In the genomic region with DNA sequence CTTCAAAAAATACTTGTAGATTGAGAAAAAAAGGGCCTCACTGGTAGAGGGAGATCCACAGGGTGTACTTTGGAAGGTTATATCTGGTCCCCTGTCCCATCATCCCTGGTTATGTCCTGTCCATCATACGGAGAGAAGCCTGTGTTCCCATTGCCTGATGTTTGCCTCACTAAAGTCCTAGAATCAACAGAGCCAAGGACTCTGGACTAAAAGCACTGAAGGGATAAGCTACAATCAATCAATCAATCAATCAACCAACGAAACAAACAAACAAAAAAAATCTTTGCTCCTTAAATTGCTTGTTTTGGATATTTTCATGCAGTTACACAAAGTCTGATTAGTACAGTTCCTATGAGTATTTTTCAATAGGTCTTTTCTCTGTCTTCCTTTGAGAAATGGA, we compare ENCODE assay signal across 32 mouse cellular contexts.
"Had no signal": no experiment of that assay in that cellular context is flagged by ENCODE, and none has a peak within 500 bp of the region (broad histone marks: within the 10 kb centered on the region; RNA-seq: fewer than 3 reads in every experiment).

No protein-coding gene starts in this region.

- H3K27ac ChIP-seq: left cerebral cortex, adult 2 months; limb, embryonic 10.5 days; limb, embryonic 12.5 days; limb, embryonic 13.5 days; limb, embryonic 15.5 days; liver, embryonic 13.5 days; liver, embryonic 14.5 days; liver, embryonic 15.5 days; lung, embryonic 15.5 days; macrophage; midbrain, embryonic 10.5 days; midbrain, embryonic 12.5 days; midbrain, embryonic 13.5 days; midbrain, embryonic 15.5 days; neural tube, embryonic 12.5 days had no signal

- DNase-seq: left cerebral cortex, postnatal 4 days; liver; liver, embryonic 13.5 days; liver, postnatal 0 days; lung, adult 18-20 months; lung, adult 2 months; lung, embryonic 14.5 days; lung, postnatal 10 days; lung, postnatal 14 days; lung, postnatal 36 days; lung, postnatal 4 days; midbrain, embryonic 14.5 days had no signal

- ATAC-seq: liver, postnatal 0 days; lung, postnatal 0 days; midbrain, embryonic 13.5 days; midbrain, embryonic 15.5 days; midbrain, embryonic 16.5 days had no signal

- H3K4me1 ChIP-seq: limb, embryonic 10.5 days; limb, embryonic 12.5 days; limb, embryonic 13.5 days; limb, embryonic 15.5 days; liver, embryonic 13.5 days; liver, embryonic 15.5 days; lung, embryonic 15.5 days; megakaryocyte, embryonic 14.5 days; midbrain, embryonic 10.5 days; midbrain, embryonic 12.5 days; midbrain, embryonic 13.5 days; midbrain, embryonic 15.5 days; neural tube, embryonic 12.5 days had no signal

- H3K9me3 ChIP-seq: limb, embryonic 10.5 days; limb, embryonic 12.5 days; limb, embryonic 13.5 days; limb, embryonic 15.5 days; liver, embryonic 13.5 days; liver, embryonic 15.5 days; lung, embryonic 15.5 days; megakaryocyte, embryonic 14.5 days; midbrain, embryonic 10.5 days; midbrain, embryonic 12.5 days; midbrain, embryonic 13.5 days; midbrain, embryonic 15.5 days; neural tube, embryonic 12.5 days had no signal

- H3K9ac ChIP-seq: limb, embryonic 12.5 days; limb, embryonic 13.5 days; limb, embryonic 15.5 days; liver, embryonic 13.5 days; liver, embryonic 14.5 days; liver, embryonic 15.5 days; liver, postnatal 0 days; lung, embryonic 14.5 days; lung, embryonic 15.5 days; midbrain, embryonic 12.5 days; midbrain, embryonic 13.5 days; midbrain, embryonic 15.5 days; neural tube, embryonic 12.5 days had no signal

- H3K4me2 ChIP-seq: limb, embryonic 12.5 days; limb, embryonic 13.5 days; limb, embryonic 15.5 days; liver, embryonic 11.5 days; liver, embryonic 13.5 days; liver, embryonic 15.5 days; lung, embryonic 14.5 days; lung, embryonic 15.5 days; midbrain, embryonic 11.5 days; midbrain, embryonic 12.5 days; midbrain, embryonic 13.5 days; midbrain, embryonic 15.5 days; neural tube, embryonic 12.5 days had no signal

- H3K36me3 ChIP-seq: limb, embryonic 10.5 days; limb, embryonic 12.5 days; limb, embryonic 13.5 days; limb, embryonic 15.5 days; liver, embryonic 13.5 days; liver, embryonic 15.5 days; lung, embryonic 15.5 days; midbrain, embryonic 10.5 days; midbrain, embryonic 12.5 days; midbrain, embryonic 13.5 days; midbrain, embryonic 15.5 days; neural tube, embryonic 12.5 days had no signal

- H3K4me3 ChIP-seq: left cerebral cortex, adult 2 months; limb, embryonic 10.5 days; limb, embryonic 12.5 days; limb, embryonic 13.5 days; limb, embryonic 15.5 days; liver, embryonic 13.5 days; liver, embryonic 15.5 days; lung, embryonic 15.5 days; megakaryocyte, embryonic 14.5 days; midbrain, embryonic 10.5 days; midbrain, embryonic 12.5 days; midbrain, embryonic 13.5 days; midbrain, embryonic 15.5 days; myocyte; neural tube, embryonic 12.5 days had no signal

- H3K27me3 ChIP-seq: limb, embryonic 12.5 days; limb, embryonic 13.5 days; limb, embryonic 15.5 days; liver, embryonic 13.5 days; liver, embryonic 15.5 days; lung, embryonic 15.5 days; megakaryocyte, embryonic 14.5 days; midbrain, embryonic 12.5 days; midbrain, embryonic 13.5 days; midbrain, embryonic 15.5 days; neural tube, embryonic 12.5 days had no signal
